Mouse (Mus musculus): ENCODE measurements around the gene Lrrfip1.

DNA sequence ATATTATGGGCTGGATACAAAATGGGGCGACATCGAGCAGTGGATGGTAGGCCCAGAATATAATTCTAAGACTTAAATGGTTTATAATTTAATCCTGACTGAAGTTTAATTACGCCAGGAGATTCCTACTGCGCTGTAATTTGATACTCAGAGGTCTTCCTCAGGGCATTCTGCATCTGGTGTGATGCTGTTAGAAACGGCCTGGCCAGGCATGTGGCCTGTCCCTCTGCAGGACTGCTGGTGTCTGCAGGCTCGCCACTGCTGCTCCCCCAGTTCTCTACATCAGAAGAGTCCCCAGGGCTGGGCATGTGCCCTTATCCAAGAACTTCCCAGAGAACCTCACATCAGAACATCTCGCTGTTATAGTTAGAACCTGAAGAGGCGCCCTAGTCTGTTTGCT, 78.4 kb downstream of the Lrrfip1 start:
- TF ChIP-seq POLR2A (IDR thresholded peaks at IDR 0.05; ENCODE audit: borderline replicate concordance, low read depth, low read length) (no peak), CTCF (IDR thresholded peaks at IDR 0.05; ENCODE audit: low read depth, low read length) (no peak)

Measured in bone marrow macrophage, adult 2 months (primary cell).